Mouse (Mus musculus): Measurements from ENCODE around the gene Slc38a10. TPM values are rescaled to one million over a fixed set of nuclear protein-coding genes. Genes with fewer than 3 reads are reported as not detected.

Gene Slc38a10
- polyA plus RNA-seq (2015; fragmentation: Nextera tagmentation; extraction: Ambion mirVana), result 132 and 133 TPM in 2 replicates

GRCm38 (mm10) chr11:120151113-120151494 lies at the start of gene Slc38a10:
Gene Slc38a10 (minus strand): TSS chr11:120151346.
- Histone ChIP-seq H3K4me3 (ENCODE audit: low read length) (peak within 1 kb of the TSS; percentile 98), H3K9ac (replicated peaks; ENCODE audit: low read length) (peak within 1 kb of the TSS; percentile 85), H3K27ac (ENCODE audit: low read length) (peak within 1 kb of the TSS; percentile 84), H3K36me3 (ENCODE audit: insufficient read depth, low read length) (peaks cover 3% of the 10 kb centered on the region; the same call in 1 of the 2 replicates), H3K4me2 (replicated peaks; ENCODE audit: low read depth, low read length) (peak within 1 kb of the TSS; percentile 84), H3K4me1 (ENCODE audit: insufficient read depth, low read length) (peaks cover 35% of the 10 kb centered on the region), H3K27me3 (ENCODE audit: insufficient read depth, low read length) (no peaks in the 10 kb centered on the region), H3K9me3 (ENCODE audit: low read length) (0 out of 2 replicates have a peak, but pooled peaks cover 2% of the 10 kb centered on the region)
- WGBS, result 0% methylated on average over 28 of the region's 28 CpGs
- peak; percentile 97 for ATAC-seq (ENCODE audit: low FRiP score, low TSS enrichment)

- no peak overlapping the region for H3K27ac ChIP-seq (ENCODE audit: low read length)
- peaks cover 23% of the 10 kb centered on the region for H3K4me1 ChIP-seq (ENCODE audit: insufficient read depth, low read length)
- H3K27me3 ChIP-seq (ENCODE audit: insufficient read depth, low read length), result no peaks in the 10 kb centered on the region
- H3K4me3 ChIP-seq (ENCODE audit: low read length), result no peak overlapping the region
- H3K4me2 ChIP-seq (replicated peaks; ENCODE audit: low read depth, low read length), result no peak overlapping the region
- ATAC-seq (ENCODE audit: low FRiP score, low TSS enrichment), result no peak
- 70% methylated on average over 6 of the region's 6 CpGs for WGBS
- no peak overlapping the region for H3K9ac ChIP-seq (replicated peaks; ENCODE audit: low read length)
- H3K36me3 ChIP-seq (ENCODE audit: insufficient read depth, low read length), result no peaks in the 10 kb centered on the region
- H3K9me3 ChIP-seq (ENCODE audit: low read length), result no peaks in the 10 kb centered on the region
These were observed 49.5 kb upstream of the Slc38a10 start for GRCm38 (mm10) chr11:120200621-120201020.

- Histone ChIP-seq H3K4me3 (ENCODE audit: low read length) (no peak overlapping the region), H3K36me3 (ENCODE audit: insufficient read depth, low read length) (no peaks in the 10 kb centered on the region), H3K9ac (replicated peaks; ENCODE audit: low read length) (0 out of 2 replicates have a peak overlapping the region, but pooled peaks have one; percentile 11), H3K27ac (ENCODE audit: low read length) (peak overlapping the region; percentile 64), H3K4me2 (replicated peaks; ENCODE audit: low read depth, low read length) (no peak overlapping the region), H3K27me3 (ENCODE audit: insufficient read depth, low read length) (no peaks in the 10 kb centered on the region), H3K4me1 (ENCODE audit: insufficient read depth, low read length) (peaks cover 22% of the 10 kb centered on the region), H3K9me3 (ENCODE audit: low read length) (no peaks in the 10 kb centered on the region)
- 56% methylated on average over 7 of the region's 7 CpGs for WGBS
- ATAC-seq (ENCODE audit: low FRiP score, low TSS enrichment), result 0 out of 2 replicates have a peak, but pooled peaks have one; percentile 46
These were observed 48.6 kb upstream of the Slc38a10 start for GRCm38 (mm10) chr11:120199766-120200165.

GRCm38 (mm10) chr11:120198831-120199230 lies 47.7 kb upstream of the Slc38a10 start:
- Histone ChIP-seq H3K27ac (ENCODE audit: low read length) (0 out of 2 replicates have a peak overlapping the region, but pooled peaks have one; percentile 26), H3K9me3 (ENCODE audit: low read length) (no peaks in the 10 kb centered on the region), H3K4me1 (ENCODE audit: insufficient read depth, low read length) (peaks cover 22% of the 10 kb centered on the region), H3K4me2 (replicated peaks; ENCODE audit: low read depth, low read length) (0 out of 2 replicates have a peak overlapping the region, but pooled peaks have one; percentile 15), H3K9ac (replicated peaks; ENCODE audit: low read length) (no peak overlapping the region), H3K27me3 (ENCODE audit: insufficient read depth, low read length) (no peaks in the 10 kb centered on the region), H3K36me3 (ENCODE audit: insufficient read depth, low read length) (no peaks in the 10 kb centered on the region), H3K4me3 (ENCODE audit: low read length) (no peak overlapping the region)
- WGBS, result 17% methylated on average over 13 of the region's 13 CpGs
- ATAC-seq (ENCODE audit: low FRiP score, low TSS enrichment), result 0 out of 2 replicates have a peak, but pooled peaks have one; percentile 47

- Histone ChIP-seq H3K27me3 (ENCODE audit: insufficient read depth, low read length) (no peaks in the 10 kb centered on the region), H3K9ac (replicated peaks; ENCODE audit: low read length) (peak overlapping the region; percentile 71), H3K4me2 (replicated peaks; ENCODE audit: low read depth, low read length) (peak overlapping the region; percentile 94), H3K9me3 (ENCODE audit: low read length) (no peaks in the 10 kb centered on the region), H3K4me1 (ENCODE audit: insufficient read depth, low read length) (peaks cover 32% of the 10 kb centered on the region), H3K36me3 (ENCODE audit: insufficient read depth, low read length) (no peaks in the 10 kb centered on the region), H3K27ac (ENCODE audit: low read length) (peak overlapping the region; percentile 99), H3K4me3 (ENCODE audit: low read length) (peak overlapping the region; percentile 96)
- 29% methylated on average over 14 of the region's 14 CpGs for WGBS
- no peak for ATAC-seq (ENCODE audit: low FRiP score, low TSS enrichment)
These were observed 39.6 kb upstream of the Slc38a10 start for GRCm38 (mm10) chr11:120190526-120191412.

DNA sequence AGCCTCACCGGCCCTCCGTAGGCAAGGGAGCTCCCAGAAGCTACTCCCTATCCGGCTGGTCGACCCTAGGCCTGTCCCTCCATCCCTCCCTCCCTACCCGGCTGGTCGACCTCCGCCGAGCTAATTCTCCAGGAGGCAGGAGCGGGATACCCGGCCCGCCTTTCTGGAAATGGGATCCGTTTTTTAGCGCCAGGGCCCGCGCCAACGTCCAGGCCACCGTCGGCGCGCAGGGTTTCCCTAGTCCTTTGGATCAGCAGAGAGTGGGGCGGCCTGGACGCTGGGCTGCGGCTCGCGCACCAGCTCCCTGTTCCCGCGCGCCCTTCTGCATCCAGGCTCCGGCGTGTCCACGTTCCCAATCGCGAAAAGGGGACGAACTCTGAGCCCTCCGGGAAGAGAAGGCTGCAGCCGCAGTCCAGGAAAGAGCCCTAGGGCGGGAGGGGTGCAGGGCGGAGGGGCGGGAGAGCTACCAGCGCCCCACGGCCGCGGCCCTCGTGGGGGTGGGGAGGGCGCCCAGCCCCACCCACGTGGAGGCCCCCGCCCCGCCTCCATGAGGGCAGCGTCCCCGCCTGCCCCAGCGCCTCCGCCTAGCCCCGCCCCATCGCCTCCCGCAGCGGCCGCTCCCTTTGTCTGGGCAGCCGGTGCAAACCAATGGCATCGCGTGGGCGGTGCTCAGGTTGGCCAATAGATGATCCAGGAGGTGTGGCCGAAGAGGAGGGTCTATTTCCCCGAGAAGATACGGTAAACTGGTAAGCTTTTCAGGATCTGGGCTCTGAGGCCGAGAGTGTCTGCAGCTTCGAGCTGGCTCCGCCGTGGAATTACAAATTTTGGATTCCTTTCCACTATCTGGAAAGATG lies 38.5 kb upstream of the Slc38a10 start:
- no peaks in the 10 kb centered on the region for H3K9me3 ChIP-seq (ENCODE audit: low read length)
- no peaks in the 10 kb centered on the region for H3K27me3 ChIP-seq (ENCODE audit: insufficient read depth, low read length)
- H3K27ac ChIP-seq (ENCODE audit: low read length), result peak overlapping the region; percentile 99
- peaks cover 43% of the 10 kb centered on the region for H3K4me1 ChIP-seq (ENCODE audit: insufficient read depth, low read length)
- H3K4me2 ChIP-seq (replicated peaks; ENCODE audit: low read depth, low read length), result peak overlapping the region; percentile 94
- no peaks in the 10 kb centered on the region for H3K36me3 ChIP-seq (ENCODE audit: insufficient read depth, low read length)
- H3K4me3 ChIP-seq (ENCODE audit: low read length), result peak overlapping the region; percentile 96
- ATAC-seq (ENCODE audit: low FRiP score, low TSS enrichment), result peak; percentile 93
- peak overlapping the region; percentile 99 for H3K9ac ChIP-seq (replicated peaks; ENCODE audit: low read length)
- WGBS, result under 1% methylated on average over 61 of the region's 68 CpGs

DNA sequence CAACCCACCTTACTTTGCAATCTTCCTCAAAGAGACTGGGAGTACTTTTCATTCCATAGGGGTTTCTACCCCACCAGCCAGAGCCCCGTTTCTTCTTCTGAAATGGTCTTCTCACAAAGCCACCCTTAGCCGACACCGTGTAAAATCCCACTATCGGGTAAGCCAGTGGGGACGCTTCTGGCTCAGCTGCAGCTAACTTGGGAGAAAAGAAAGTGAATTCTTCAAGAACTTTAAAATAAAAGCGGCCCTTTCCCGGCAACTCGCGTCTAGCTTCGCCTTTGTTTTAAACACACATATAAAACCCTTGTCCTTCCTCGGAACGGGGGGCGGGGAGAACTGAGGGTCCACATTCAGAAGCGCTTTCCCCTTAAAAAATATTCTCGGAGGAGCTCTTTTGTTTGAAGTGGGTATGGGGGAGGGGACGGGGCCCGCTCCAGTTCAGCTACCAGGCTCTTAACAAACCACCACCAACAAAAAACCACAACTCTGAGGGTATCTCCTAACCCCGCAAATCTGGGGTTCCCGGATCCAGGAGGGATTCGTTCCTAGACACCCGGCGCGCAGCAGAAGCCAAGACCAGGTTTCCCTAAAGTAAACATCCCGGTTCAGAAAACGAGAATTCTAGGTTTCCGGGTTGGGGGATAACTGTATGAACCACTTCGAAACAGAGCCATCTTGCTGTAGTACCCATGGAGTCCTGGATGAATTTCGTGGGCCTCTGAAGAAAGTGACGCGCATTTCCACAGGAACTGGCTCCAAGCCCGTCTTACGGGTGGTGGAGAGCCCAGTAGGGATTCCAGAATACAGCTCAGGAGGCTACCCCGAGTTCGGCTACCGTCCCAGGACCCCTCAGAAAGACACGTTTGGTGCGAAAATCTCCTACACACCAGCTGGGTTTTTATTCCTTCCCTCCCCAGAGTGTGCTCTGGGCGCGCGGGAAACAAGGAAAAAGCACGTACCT lies 37.6 kb upstream of the Slc38a10 start:
- under 1% methylated on average over 41 of the region's 41 CpGs for WGBS
- Histone ChIP-seq H3K27ac (ENCODE audit: low read length) (peak overlapping the region; percentile 99), H3K36me3 (ENCODE audit: insufficient read depth, low read length) (no peaks in the 10 kb centered on the region), H3K4me2 (replicated peaks; ENCODE audit: low read depth, low read length) (peak overlapping the region; percentile 94), H3K9me3 (ENCODE audit: low read length) (no peaks in the 10 kb centered on the region), H3K4me1 (ENCODE audit: insufficient read depth, low read length) (peaks cover 52% of the 10 kb centered on the region), H3K27me3 (ENCODE audit: insufficient read depth, low read length) (no peaks in the 10 kb centered on the region), H3K9ac (replicated peaks; ENCODE audit: low read length) (peak overlapping the region; percentile 99), H3K4me3 (ENCODE audit: low read length) (peak overlapping the region; percentile 96)
- no peak for ATAC-seq (ENCODE audit: low FRiP score, low TSS enrichment)

- no peaks in the 10 kb centered on the region for H3K9me3 ChIP-seq (ENCODE audit: low read length)
- peak overlapping the region; percentile 99 for H3K9ac ChIP-seq (replicated peaks; ENCODE audit: low read length)
- no peak for ATAC-seq (ENCODE audit: low FRiP score, low TSS enrichment)
- H3K4me2 ChIP-seq (replicated peaks; ENCODE audit: low read depth, low read length), result peak overlapping the region; percentile 94
- H3K4me1 ChIP-seq (ENCODE audit: insufficient read depth, low read length), result peaks cover 59% of the 10 kb centered on the region
- H3K27me3 ChIP-seq (ENCODE audit: insufficient read depth, low read length), result no peaks in the 10 kb centered on the region
- peak overlapping the region; percentile 99 for H3K27ac ChIP-seq (ENCODE audit: low read length)
- H3K36me3 ChIP-seq (ENCODE audit: insufficient read depth, low read length), result no peaks in the 10 kb centered on the region
- peak overlapping the region; percentile 96 for H3K4me3 ChIP-seq (ENCODE audit: low read length)
- under 1% methylated on average over 24 of the region's 24 CpGs for WGBS
These were observed 36.9 kb upstream of the Slc38a10 start for GRCm38 (mm10) chr11:120188102-120188480.

Measured in kidney, embryonic 16.5 days (tissue).